Mouse (Mus musculus): ENCODE data around the gene Sh2d3c.

DNA sequence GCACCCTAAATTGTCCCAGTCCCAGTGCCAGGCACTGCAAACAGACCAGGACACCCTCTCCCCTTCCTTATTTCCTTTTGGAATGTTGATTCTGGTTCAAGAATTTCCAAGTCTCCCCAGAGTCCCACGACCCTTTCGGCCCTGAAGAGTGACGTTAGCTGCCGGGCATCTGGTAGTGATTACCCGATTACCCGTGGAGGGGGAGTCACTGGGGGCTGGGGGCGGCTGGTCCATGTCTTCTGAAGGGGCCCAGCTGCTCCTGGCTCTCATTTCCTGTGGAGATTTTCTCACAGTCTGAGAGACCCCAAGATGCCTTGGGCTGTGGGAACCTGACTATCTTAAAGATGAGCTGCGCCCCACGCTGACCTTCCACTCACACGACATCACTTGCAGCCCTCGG lies 10.0 kb downstream of the Sh2d3c start:
- TF ChIP-seq TAL1 (IDR thresholded peaks at IDR 0.05; ENCODE audit: low read length) = no peak
- no peak for TF ChIP-seq GATA1 (IDR thresholded peaks at IDR 0.05; ENCODE audit: low read length)
